Mouse (Mus musculus) forebrain, embryonic 14.5 days (tissue): Measurements from ENCODE around the gene Fermt2. TPM values are rescaled to one million over a fixed set of nuclear protein-coding genes. Genes with fewer than 3 reads are reported as not detected.

Experiments used
- ATAC-seq: fragments of 200-750 bp; cut with Nextera tagmentation; 2 replicates; pipeline ENCODE4 v1.8.0; 2017; ENCODE audit warnings: mild to moderate bottlenecking, moderate library complexity
- DNase-seq: peaks from one replicate; pipeline ENCODE4 v3.0.0-alpha.2; 2015; ENCODE audit warnings: low spot score
- H3K27ac ChIP-seq: fragments of 300-500 bp; sonication (generic); 2 replicates; pipeline ENCODE4 v1.5.1; 2014; ENCODE audit warnings: low read depth, mild to moderate bottlenecking, control low read depth, low read length, moderate library complexity
- H3K27me3 ChIP-seq: fragments of 300-500 bp; sonication (generic); replicated peaks from 2 replicates; pipeline ENCODE4 v1.6.1; 2014; ENCODE audit warnings: low read length, control low read depth, mixed read lengths; ENCODE audit not compliant: control insufficient read depth, insufficient read depth
- H3K36me3 ChIP-seq: fragments of 300-500 bp; sonication (generic); 2 replicates; pipeline ENCODE4 v1.6.1; 2014; ENCODE audit warnings: low read length, control low read depth; ENCODE audit not compliant: control insufficient read depth, insufficient read depth
- H3K4me1 ChIP-seq: fragments of 300-500 bp; sonication (generic); 2 replicates; pipeline ENCODE4 v1.6.1; 2014; ENCODE audit warnings: antibody characterized with exemption, low read length, control low read depth; ENCODE audit not compliant: control insufficient read depth, insufficient read depth
- H3K4me2 ChIP-seq: fragments of 300-500 bp; sonication (generic); 2 replicates; pipeline ENCODE4 v1.6.1; 2014; ENCODE audit warnings: mild to moderate bottlenecking, control low read depth, low read length
- H3K4me3 ChIP-seq: fragments of 300-500 bp; sonication (generic); 2 replicates; pipeline ENCODE4 v1.5.1; 2014; ENCODE audit warnings: low read depth, low read length, control low read depth
- H3K9ac ChIP-seq: fragments of 300-500 bp; sonication (generic); 2 replicates; pipeline ENCODE4 v1.6.1; 2014; ENCODE audit warnings: mild to moderate bottlenecking, low read length, control low read depth, moderate library complexity
- H3K9me3 ChIP-seq: fragments of 300-500 bp; sonication (generic); replicated peaks from 2 replicates; pipeline ENCODE4 v1.6.1; 2016; ENCODE audit warnings: low read length, control low read depth, mixed read lengths; ENCODE audit not compliant: control insufficient read depth
- WGBS: fragments of 180-500 bp; shearing (Covaris S2); extraction: QIAGEN DNeasy Blood & Tissue Kit; methylation state at CpG from one replicate; pipeline ENCODE4 v1.1.7; 2014; 5-methylcytosine and 5-hydroxymethylcytosine counted together
- polyA plus RNA-seq: library from polyadenylated mRNA; unstranded; fragments of >200 nt; fragmentation: Nextera tagmentation; extraction: Ambion mirVana; gene quantifications from 2 replicates; pipeline ENCODE4 v1.2.1, GENCODE M21; 2014

Fermt2 gene
- polyA plus RNA-seq, 1 experiment from 2014 or later = 68.4 TPM

DNA sequence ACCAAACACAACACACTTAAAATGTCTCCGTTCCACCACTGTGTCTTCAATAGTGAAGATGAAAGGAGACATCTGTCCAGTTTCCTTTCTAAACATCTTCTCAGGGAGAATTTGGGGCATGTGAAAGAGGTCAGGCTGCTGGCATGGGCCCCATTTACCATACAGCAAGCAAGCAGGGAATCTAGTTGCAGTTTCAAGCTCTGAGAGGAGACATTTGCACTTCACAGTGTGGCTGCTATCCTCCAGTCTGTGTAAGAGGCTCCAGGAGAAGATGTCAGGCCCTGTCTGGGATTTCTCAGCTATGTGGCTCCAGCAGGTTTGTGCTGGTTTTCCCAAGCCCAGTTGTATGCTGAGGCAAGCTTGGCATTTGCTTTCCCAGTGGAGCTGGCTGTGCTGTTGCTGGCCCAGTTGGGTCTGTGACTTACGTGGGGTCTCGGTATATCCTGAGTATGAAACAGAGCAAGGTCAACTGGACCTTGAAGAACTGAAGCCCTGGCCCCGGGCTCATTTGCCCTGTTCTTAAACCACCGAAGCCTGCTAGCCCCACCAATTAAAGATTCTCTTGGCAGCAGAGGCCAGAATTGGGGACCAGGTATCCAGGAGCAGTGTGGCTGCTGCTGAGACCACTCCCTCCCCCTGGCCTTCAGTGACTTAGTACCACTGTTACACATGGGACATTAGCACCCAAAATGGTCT is 76.2 kb downstream of the Fermt2 start:
- no peak overlapping the region for H3K9ac ChIP-seq
- H3K4me2 ChIP-seq = no peak overlapping the region
- peaks cover 5% of the 10 kb centered on the region; the same call in 1 of the 2 replicates for H3K36me3 ChIP-seq
- ATAC-seq (no peak), DNase-seq (no peak)
- no peak overlapping the region for H3K4me3 ChIP-seq
- H3K27me3 ChIP-seq = no peaks in the 10 kb centered on the region
- H3K9me3 ChIP-seq = no peaks in the 10 kb centered on the region
- H3K27ac ChIP-seq = no peak overlapping the region
- H3K4me1 ChIP-seq = 0 out of 2 replicates have a peak, but pooled peaks cover 3% of the 10 kb centered on the region
- WGBS = 70% methylated on average over 5 of the region's 5 CpGs

DNA sequence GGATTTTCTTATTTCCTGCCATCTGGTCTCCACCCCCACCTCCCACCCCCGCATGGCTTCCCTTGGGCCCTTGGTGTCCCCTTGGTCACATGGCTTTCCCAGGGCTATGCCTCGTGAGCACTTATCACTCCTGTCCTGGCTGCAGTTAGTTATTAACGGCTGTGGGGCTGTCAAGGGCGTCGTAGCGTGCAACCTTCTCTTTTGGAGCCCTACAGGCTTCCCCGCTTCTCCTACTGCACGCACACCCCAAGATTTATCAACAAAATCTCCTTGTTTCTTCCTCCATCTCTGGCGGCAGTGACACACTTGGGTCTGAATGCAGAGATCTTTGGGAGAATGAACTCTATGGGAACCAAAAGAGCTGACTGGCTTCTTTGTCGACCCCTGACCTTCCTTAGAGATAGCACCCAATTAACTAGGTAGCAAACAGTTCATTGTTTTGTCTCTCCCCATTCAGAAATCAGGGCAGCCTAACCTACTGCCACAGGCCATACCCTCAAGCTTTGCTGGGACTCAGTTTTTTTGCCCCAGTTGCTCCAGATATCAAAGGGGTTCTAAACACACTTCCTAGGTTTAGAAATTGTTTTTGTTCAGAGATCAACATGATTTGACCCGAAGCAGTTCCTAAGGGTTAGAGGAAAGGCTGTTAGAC is 76.9 kb downstream of the Fermt2 start:
- Histone ChIP-seq H3K9me3 (no peaks in the 10 kb centered on the region), H3K36me3 (no peaks in the 10 kb centered on the region), H3K4me3 (no peak overlapping the region), H3K9ac (no peak overlapping the region), H3K27me3 (no peaks in the 10 kb centered on the region), H3K27ac (no peak overlapping the region), H3K4me2 (no peak overlapping the region), H3K4me1 (0 out of 2 replicates have a peak, but pooled peaks cover 3% of the 10 kb centered on the region)
- 36% methylated on average over 11 of the region's 11 CpGs for WGBS
- ATAC-seq = no peak
- DNase-seq = no peak

DNA sequence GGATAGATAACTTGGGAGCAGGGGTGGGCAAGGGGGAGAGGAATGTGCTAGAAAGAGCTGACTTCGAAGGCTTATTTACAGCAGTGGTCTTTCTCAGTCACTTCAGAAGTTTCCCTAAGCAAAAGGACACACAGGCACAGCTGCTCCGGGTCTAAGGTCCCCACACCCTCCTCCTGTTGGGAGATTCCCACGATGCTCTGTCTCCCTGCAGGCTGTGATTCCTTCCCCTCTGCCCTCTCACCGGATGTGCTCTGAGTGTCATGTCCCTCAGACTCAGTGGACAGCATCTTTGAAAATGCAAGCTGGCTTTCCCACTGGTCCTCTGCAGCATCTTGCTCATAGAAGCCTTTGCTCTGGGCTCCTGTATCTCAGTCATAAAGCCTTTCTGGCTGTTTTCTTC is 77.8 kb downstream of the Fermt2 start:
- H3K4me2 ChIP-seq = no peak overlapping the region
- H3K36me3 ChIP-seq = no peaks in the 10 kb centered on the region
- WGBS = 68% methylated on average over 4 of the region's 4 CpGs
- ATAC-seq = no peak
- H3K27ac ChIP-seq = no peak overlapping the region
- H3K9ac ChIP-seq = no peak overlapping the region
- no peaks in the 10 kb centered on the region for H3K9me3 ChIP-seq
- H3K4me3 ChIP-seq = no peak overlapping the region
- DNase-seq = no peak
- H3K4me1 ChIP-seq = 0 out of 2 replicates have a peak, but pooled peaks cover 3% of the 10 kb centered on the region
- H3K27me3 ChIP-seq = no peaks in the 10 kb centered on the region

DNA sequence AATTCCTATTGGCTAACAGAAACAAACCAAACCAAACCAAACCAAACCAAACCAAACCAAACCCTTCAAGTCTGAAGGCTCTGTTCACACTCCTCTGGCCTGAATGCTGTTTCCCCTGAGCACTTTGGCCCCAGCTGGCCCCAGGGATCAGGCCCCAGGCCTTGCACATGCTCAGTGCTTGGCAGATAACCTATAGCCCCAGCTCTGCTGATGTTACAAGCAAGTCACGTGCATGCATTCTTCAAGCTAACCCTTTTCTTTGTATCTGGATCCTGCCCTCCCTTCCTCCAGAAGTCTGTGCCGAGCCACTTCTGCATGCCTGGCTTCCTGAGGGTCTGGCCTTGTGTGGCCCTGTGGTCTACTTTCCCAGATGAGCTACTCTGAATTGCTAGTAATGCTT is 78.8 kb downstream of the Fermt2 start:
- Histone ChIP-seq H3K4me3 (no peak overlapping the region), H3K9me3 (no peaks in the 10 kb centered on the region), H3K9ac (no peak overlapping the region), H3K4me2 (no peak overlapping the region), H3K36me3 (no peaks in the 10 kb centered on the region), H3K27me3 (no peaks in the 10 kb centered on the region), H3K4me1 (0 out of 2 replicates have a peak, but pooled peaks cover 3% of the 10 kb centered on the region), H3K27ac (no peak overlapping the region)
- no peak for ATAC-seq
- 21% methylated on average over 2 of the region's 2 CpGs for WGBS
- no peak for DNase-seq

DNA sequence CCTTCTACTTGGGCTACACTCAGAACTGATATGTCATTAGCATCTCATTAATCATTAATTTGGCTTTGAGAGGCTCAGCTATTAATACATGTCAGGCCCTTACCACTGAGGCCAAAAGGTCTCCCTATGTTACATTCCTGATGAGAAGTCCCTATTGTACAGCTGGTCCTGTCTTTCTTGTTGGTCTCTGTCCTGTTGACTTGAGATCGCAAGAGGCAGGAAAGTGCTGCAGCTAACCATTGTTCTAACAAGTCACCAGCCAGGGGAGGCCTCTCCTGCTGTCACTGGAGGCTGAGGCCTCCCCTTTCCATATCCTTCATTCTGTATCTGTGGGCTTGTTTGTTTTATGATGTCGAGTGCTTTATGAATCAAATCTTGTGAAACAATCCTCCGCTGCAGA is 83.1 kb downstream of the Fermt2 start:
- Histone ChIP-seq H3K27me3 (no peaks in the 10 kb centered on the region), H3K36me3 (no peaks in the 10 kb centered on the region), H3K4me3 (no peak overlapping the region), H3K9ac (no peak overlapping the region), H3K4me1 (no peaks in the 10 kb centered on the region), H3K27ac (no peak overlapping the region), H3K9me3 (no peaks in the 10 kb centered on the region), H3K4me2 (no peak overlapping the region)
- WGBS = 87% methylated on average over 3 of the region's 3 CpGs
- no peak for ATAC-seq
- DNase-seq = no peak

DNA sequence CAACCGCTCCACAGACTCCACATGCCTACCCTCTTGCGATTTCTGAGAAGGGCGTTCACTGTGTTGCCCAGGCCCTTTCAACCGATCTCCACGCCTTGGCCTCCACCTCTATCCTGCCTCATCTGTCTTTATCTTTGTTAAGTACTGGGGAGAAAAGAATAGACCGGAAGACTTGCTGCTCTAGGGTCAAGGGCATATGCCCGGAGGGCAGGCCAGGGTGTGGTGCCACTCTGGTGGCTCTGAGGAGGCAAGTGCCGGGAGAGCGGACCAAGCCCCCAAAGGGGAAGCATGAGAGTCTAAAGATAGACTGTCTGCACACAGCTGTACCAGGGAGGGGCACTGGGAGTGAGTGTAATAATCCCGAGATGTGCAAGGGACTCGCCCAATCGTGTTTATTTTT is 84.5 kb downstream of the Fermt2 start:
- no peaks in the 10 kb centered on the region for H3K36me3 ChIP-seq
- no peak overlapping the region for H3K27ac ChIP-seq
- H3K4me3 ChIP-seq = no peak overlapping the region
- H3K9ac ChIP-seq = no peak overlapping the region
- no peak overlapping the region for H3K4me2 ChIP-seq
- H3K27me3 ChIP-seq = no peaks in the 10 kb centered on the region
- DNase-seq (no peak), ATAC-seq (no peak)
- H3K4me1 ChIP-seq = no peaks in the 10 kb centered on the region
- H3K9me3 ChIP-seq = no peaks in the 10 kb centered on the region
- WGBS = 76% methylated on average over 12 of the region's 12 CpGs

DNA sequence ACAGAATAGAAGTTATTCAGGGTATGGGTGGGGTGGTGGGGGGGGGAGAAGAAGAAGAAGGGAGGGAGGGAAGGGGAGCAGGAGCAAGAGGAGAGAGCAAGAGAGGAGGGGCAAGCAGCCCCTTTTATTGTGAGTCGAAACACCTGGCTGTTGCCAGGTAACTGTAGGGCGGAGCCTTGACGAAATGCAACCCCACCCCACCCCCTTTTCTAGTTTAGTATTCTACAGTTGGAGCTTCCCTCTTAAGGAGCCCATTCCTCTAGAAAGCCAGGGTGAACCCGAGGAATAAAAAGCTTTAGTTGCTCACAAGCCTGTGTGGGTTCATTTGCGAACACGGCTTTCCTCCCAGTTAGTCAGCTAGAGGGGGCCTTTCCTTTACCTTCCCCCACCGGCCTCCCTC is 85.0 kb downstream of the Fermt2 start:
- ATAC-seq = no peak
- H3K4me1 ChIP-seq = no peaks in the 10 kb centered on the region
- no peaks in the 10 kb centered on the region for H3K36me3 ChIP-seq
- H3K9me3 ChIP-seq = no peaks in the 10 kb centered on the region
- H3K27me3 ChIP-seq = no peaks in the 10 kb centered on the region
- H3K4me3 ChIP-seq = no peak overlapping the region
- H3K4me2 ChIP-seq = no peak overlapping the region
- H3K9ac ChIP-seq = no peak overlapping the region
- no peak overlapping the region for H3K27ac ChIP-seq
- DNase-seq = no peak
- 53% methylated on average over 7 of the region's 7 CpGs for WGBS

DNA sequence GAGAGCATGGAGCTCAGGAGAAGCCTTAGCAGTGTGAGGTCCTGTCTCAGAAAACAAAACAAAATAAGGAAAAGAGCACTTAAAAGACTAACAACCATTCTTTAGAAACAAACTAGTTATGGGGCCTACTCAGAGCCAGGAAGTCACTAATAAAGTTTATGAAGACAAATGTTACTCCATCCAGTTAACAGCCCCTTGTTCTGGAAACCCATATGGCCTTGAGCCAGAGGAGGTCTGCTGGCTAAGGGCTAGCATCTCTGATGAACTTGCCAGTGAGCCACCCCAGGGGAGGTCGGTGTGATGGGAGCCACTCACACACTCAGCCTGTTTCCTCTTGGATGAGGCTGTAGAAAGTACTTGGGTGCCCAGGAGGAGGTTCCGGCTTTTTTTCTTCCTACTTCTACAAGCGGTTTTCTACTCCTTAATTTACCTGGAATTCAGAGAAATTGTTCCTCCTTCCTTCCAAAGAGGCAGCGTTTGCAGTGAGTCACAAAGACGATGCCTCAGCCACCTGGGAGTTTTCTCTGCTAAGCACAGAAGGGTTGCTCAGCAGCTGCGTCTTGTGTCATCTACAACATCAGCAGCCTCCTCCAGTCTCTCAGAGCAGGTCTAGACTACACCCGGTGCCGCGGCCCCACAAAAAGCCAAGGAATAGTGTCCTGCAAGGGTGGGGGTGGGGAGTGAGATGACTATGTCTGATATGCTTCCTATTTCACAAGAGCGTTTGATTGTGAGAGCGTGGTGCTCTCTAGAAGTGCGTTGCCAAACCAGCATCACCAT is 86.9 kb downstream of the Fermt2 start:
- H3K4me1 ChIP-seq = no peaks in the 10 kb centered on the region
- no peaks in the 10 kb centered on the region for H3K27me3 ChIP-seq
- H3K4me3 ChIP-seq = no peak overlapping the region
- H3K27ac ChIP-seq = no peak overlapping the region
- WGBS = 76% methylated on average over 12 of the region's 12 CpGs
- no peak overlapping the region for H3K9ac ChIP-seq
- no peaks in the 10 kb centered on the region for H3K9me3 ChIP-seq
- no peak for ATAC-seq
- no peak overlapping the region for H3K4me2 ChIP-seq
- no peaks in the 10 kb centered on the region for H3K36me3 ChIP-seq
- DNase-seq = no peak

DNA sequence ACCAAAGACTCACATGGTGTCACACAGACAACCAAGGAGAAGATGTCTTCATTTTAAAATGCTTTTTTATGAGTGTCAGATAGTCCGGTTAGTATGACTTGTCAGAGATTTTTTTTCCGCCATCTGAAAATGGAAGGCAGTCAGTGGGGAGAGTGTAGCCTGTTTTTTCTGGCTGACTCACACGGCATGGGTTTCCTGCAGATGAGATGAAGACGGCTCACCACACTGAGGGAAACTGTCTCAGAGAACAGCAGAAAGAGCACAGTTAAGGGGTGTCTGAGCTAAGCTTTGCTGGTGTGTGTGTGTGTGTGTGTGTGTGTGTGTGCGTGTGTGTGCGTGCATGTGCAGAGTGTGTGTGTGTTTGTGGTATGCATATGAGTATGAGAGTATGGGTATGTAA is 88.6 kb downstream of the Fermt2 start:
- Histone ChIP-seq H3K9ac (no peak overlapping the region), H3K9me3 (no peaks in the 10 kb centered on the region), H3K4me3 (no peak overlapping the region), H3K27me3 (no peaks in the 10 kb centered on the region), H3K27ac (no peak overlapping the region), H3K4me1 (no peaks in the 10 kb centered on the region), H3K4me2 (no peak overlapping the region), H3K36me3 (no peaks in the 10 kb centered on the region)
- DNase-seq = no peak
- no peak for ATAC-seq
- WGBS = 84% methylated on average over 6 of the region's 6 CpGs
